Mouse (Mus musculus): Measurements from ENCODE around the gene Dbx2. TPM values are rescaled to one million over a fixed set of nuclear protein-coding genes. Genes with fewer than 3 reads are reported as not detected.

The Dbx2 gene
- total RNA-seq, 1 experiment from 2014 or later = not detected

DNA sequence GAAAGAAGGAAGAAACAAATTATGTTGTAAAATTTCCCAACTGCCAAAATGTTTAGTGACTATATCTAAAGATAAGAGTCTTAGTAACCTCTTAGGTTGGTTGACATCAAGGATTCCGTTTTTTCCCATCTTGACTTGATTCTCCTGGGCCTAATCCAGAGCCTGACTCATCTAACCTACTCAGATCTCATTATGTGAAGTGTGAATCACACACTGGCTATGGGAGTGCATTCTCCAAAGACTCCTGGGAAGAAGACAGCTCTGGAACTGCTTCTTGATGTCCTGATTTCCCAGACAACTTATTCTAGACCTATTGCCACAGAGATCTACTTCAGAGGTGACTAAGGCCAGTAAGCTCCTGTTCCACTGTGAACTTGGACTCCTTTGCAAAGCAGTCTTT, 43.2 kb downstream of the Dbx2 start:
- DNase-seq = no peak

GRCm38 (mm10) chr15:95601179-95601578, 54.6 kb downstream of the Dbx2 start:
- no peak for DNase-seq

DNA sequence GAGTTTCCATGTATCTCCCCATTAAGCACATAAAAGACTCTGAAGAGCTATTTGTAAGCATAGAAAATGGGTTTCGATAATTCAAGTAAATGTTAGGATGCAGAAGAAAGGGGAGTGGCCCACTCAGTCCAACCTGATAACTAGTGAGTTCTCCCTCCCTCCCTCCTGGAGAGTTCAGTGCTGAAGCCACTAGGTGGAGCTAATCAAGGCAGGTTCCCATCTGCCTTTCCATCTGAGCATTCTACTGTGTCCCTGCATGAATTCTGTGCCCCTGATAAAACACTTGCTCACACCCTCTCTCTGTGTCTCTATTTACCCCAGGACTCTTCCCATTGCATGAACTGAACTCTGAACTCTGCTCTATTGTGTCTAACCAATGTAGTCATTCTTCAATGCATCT, 57.1 kb downstream of the Dbx2 start:
- DNase-seq = no peak

- no peak for DNase-seq
Measured at GRCm38 (mm10) chr15:95586906-95587305, 68.9 kb downstream of the Dbx2 start.

DNA sequence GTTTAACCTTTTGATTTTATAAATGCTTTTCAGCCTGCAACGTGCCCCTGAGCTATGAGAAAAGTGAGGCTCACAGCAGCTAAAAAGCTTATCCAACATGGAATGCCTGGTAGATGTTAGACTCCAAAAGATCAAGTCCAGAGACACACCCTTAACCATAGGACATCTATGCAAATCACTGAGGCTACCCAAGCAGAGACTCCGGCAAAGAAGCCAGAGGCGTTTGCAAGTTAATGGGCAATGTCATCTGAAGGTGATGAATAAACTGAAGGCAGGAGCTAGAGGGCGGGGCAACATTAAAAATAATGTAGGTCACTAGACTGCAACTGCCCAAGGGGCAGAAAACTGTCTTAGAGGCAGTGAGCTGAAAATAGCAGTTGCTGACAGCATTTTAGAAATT, 70.9 kb downstream of the Dbx2 start:
- no peak for DNase-seq

DNA sequence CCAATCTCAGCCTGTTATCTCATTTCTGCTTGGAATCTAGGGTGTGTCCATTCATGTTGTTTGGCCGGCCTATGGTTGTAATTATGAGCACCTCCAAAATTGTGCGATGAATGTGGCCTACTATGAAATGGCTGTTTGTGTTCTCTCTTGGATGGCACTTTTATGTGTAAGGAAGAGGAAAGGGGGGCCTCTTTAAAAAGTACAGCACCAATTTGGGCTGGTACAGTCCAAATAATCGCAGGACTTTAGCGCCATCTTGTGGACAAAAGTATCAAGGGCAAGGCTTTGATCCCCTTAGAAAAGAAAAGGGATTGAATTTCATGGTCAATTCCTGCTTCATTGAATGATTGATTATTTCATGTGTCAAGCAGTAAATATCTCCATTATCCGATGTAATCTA, 81.1 kb downstream of the Dbx2 start:
- peak; percentile 9 for DNase-seq

Other genes with a start within 250 kb of the Dbx2 start
- 3.8 and 5.2 TPM in 2 replicates for gene Nell2, start 127.4 kb downstream of the Dbx2 start, total RNA-seq (2021)
- 75.2 and 75.4 TPM in 2 replicates for gene Ano6, start 134.9 kb upstream of the Dbx2 start, total RNA-seq (2021)